Mouse (Mus musculus): ENCODE measurements around the gene Itga6. TPM values are rescaled to one million over a fixed set of nuclear protein-coding genes. Genes with fewer than 3 reads are reported as not detected.
"Not testable (repeated sequence)": the region's sequence is repeated elsewhere in the genome, so short reads cannot be mapped to it uniquely, and the experiment has no call there.

Gene Itga6
- polyA plus RNA-seq, 1 experiment from 2014 or later, result 6.7 TPM

DNA sequence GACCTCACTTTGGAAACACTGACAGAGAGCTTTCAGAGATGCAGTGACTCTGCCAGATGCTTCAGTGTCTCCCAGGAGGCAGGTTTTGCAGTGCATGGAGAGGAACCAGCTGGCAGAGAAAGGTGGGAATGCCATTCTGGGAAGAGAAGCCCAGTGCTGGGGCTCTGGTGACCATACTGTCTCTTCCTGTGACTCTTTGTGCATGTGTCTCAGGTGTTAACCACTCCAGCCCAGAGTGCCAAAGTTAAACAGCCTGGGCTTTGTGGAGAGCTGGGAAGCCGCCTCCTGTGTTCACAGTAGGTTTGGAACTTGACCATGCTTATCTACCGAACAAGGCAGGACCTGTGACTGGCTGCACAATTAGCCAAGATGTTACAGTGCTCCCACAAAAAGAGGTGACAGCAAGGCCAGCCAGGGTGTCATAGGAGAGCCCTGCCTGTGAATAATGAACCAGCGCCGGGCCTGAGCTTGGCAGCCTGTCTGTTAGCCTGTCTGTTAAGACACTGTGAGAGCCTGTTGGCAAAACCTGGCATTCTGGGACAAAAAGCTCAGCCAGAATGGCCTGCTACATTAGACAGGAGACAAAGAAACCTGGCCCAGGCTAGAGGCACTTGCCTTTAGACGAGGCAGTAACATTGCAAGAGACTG, 25.9 kb upstream of the Itga6 start:
- no peaks in the 10 kb centered on the region for H3K27me3 ChIP-seq
- H3K27ac ChIP-seq, result no peak overlapping the region
- H3K36me3 ChIP-seq, result no peaks in the 10 kb centered on the region
- DNase-seq (no peak), ATAC-seq (ENCODE audit: low read depth) (no peak)
- no peak overlapping the region for H3K9ac ChIP-seq
- H3K4me1 ChIP-seq (replicated peaks), result peaks cover 13% of the 10 kb centered on the region; the same call in 1 of the 2 replicates
- no peak overlapping the region for H3K4me2 ChIP-seq
- WGBS (ENCODE audit: insufficient replicate concordance), result 59% methylated on average over 5 of the region's 5 CpGs
- no peaks in the 10 kb centered on the region for H3K9me3 ChIP-seq (replicated peaks)
- no peak overlapping the region for H3K4me3 ChIP-seq (replicated peaks)

DNA sequence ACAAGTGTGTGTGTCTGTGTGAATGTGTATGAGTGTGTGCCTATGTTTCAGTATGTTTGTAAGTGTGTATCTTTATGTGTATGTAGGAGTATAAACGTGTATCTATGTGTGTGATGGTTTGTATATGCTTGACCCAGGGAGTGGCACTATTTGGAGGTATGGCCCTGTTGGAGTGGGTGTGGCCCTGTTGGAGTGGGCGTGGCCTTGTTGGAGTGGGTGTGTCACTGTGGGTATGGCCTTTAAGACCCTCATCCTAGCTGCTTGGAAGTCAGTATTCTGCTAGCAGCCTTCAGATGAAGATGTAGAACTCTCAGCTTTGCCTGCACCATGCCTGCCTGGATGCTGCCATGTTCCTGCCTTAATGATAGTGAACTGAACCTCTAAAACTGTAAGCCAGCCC, 24.9 kb upstream of the Itga6 start:
- H3K9ac ChIP-seq; H3K27me3 ChIP-seq; ATAC-seq (ENCODE audit: low read depth); H3K4me2 ChIP-seq; H3K4me3 ChIP-seq (replicated peaks); H3K36me3 ChIP-seq; DNase-seq; H3K27ac ChIP-seq; H3K9me3 ChIP-seq (replicated peaks): not testable (repeated sequence)
- H3K4me1 ChIP-seq (replicated peaks), result peaks cover 13% of the 10 kb centered on the region; the same call in 1 of the 2 replicates
- 39% methylated on average over 2 of the region's 2 CpGs for WGBS (ENCODE audit: insufficient replicate concordance)

DNA sequence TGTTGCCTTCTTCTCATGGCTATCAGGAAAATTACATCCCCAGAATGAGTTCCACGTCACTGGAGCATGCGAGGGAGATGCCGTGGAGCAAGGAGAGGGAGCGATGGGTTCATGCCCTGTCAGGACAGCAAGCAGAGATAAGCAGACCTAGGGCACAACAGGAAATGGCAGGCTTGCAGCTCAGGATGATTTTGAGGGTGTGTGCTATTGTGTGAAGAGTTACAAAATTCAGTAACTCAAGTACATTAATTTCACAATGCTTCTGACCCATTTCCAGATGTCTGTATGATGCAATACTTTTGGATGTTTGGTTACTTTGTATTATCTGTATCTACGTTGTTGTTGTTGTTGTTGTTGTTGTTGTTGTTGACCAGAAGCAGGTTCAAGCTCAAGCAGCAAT, 22.5 kb upstream of the Itga6 start:
- H3K9ac ChIP-seq, result no peak overlapping the region
- 20% methylated on average over 5 of the region's 5 CpGs for WGBS (ENCODE audit: insufficient replicate concordance)
- no peaks in the 10 kb centered on the region for H3K9me3 ChIP-seq (replicated peaks)
- H3K4me3 ChIP-seq (replicated peaks), result no peak overlapping the region
- no peaks in the 10 kb centered on the region for H3K36me3 ChIP-seq
- H3K27me3 ChIP-seq, result no peaks in the 10 kb centered on the region
- H3K27ac ChIP-seq, result no peak overlapping the region
- H3K4me2 ChIP-seq, result no peak overlapping the region
- H3K4me1 ChIP-seq (replicated peaks), result peaks cover 13% of the 10 kb centered on the region; the same call in 1 of the 2 replicates
- DNase-seq (no peak), ATAC-seq (ENCODE audit: low read depth) (no peak)

DNA sequence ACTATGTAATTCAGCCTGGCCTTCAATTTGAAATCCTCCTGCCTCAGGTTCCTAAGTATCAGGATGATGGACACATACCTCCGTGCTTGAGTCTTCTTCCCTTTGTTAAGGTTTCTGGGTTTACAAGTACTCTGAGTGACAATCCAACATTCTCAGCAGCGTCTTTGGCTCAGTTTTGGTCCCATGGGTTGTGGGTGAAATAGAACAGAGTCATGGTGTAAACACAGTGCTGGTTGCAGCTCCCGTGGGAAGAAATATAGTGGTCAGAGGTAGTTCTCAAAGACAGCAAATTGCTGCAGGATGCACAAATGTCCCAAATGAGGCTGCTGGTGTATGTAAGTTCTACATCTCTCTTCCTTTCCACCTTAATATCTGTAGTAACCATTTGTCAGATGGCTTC, 21.8 kb upstream of the Itga6 start:
- H3K36me3 ChIP-seq, result no peaks in the 10 kb centered on the region
- ATAC-seq (ENCODE audit: low read depth) (no peak), DNase-seq (no peak)
- H3K27ac ChIP-seq, result no peak overlapping the region
- 62% methylated on average over 3 of the region's 3 CpGs for WGBS (ENCODE audit: insufficient replicate concordance)
- H3K4me2 ChIP-seq, result no peak overlapping the region
- no peak overlapping the region for H3K4me3 ChIP-seq (replicated peaks)
- no peak overlapping the region for H3K9ac ChIP-seq
- H3K27me3 ChIP-seq, result no peaks in the 10 kb centered on the region
- H3K9me3 ChIP-seq (replicated peaks), result no peaks in the 10 kb centered on the region
- peaks cover 13% of the 10 kb centered on the region; the same call in 1 of the 2 replicates for H3K4me1 ChIP-seq (replicated peaks)

DNA sequence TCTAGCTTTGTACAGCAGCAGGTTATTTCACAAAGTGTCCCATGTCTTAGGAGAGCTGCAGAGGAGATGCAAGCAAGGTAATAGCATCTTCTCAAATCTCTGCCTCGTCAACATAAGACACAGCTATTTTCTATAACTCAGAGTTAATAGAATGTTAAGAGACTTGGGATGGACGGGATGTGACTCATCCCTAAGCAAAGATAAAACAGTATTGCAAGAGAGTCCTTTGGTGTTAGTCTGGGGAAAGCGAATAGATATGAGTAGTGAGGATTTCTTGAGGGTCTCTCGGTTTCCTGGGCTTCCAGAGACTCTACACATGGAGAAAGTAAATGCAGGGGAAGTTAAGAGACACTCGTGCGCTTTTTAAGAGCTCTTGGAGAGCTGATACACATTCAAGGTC, 21.4 kb upstream of the Itga6 start:
- no peak overlapping the region for H3K27ac ChIP-seq
- H3K4me1 ChIP-seq (replicated peaks), result peaks cover 10% of the 10 kb centered on the region; the same call in 1 of the 2 replicates
- no peaks in the 10 kb centered on the region for H3K27me3 ChIP-seq
- no peak overlapping the region for H3K4me3 ChIP-seq (replicated peaks)
- 36% methylated on average over 6 of the region's 6 CpGs for WGBS (ENCODE audit: insufficient replicate concordance)
- ATAC-seq (ENCODE audit: low read depth) (no peak), DNase-seq (no peak)
- H3K9me3 ChIP-seq (replicated peaks), result no peaks in the 10 kb centered on the region
- H3K36me3 ChIP-seq, result no peaks in the 10 kb centered on the region
- H3K4me2 ChIP-seq, result no peak overlapping the region
- H3K9ac ChIP-seq, result no peak overlapping the region

DNA sequence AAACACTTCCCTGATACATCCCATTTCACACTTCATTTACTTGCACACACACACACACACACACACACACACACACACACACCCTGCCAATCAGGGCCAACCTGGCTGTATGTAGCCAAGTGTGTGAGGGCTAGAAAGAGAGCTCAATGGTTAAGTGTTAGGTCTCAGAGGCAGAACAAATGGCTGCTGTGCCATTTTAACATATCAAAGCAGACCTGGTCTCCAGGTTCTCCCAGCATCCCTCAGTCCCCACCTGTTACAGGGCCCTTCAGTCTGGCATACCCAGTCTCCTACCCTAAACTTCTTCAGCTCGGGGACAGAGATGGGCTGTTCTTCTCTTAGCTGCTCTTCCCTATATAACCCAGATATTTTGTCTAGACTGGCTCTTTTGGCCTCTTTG, 20.0 kb upstream of the Itga6 start:
- Histone ChIP-seq H3K36me3 (no peaks in the 10 kb centered on the region), H3K4me2 (no peak overlapping the region), H3K27ac (no peak overlapping the region), H3K9ac (no peak overlapping the region), H3K4me3 (replicated peaks) (no peak overlapping the region), H3K27me3 (no peaks in the 10 kb centered on the region), H3K4me1 (replicated peaks) (peaks cover 7% of the 10 kb centered on the region; the same call in 1 of the 2 replicates), H3K9me3 (replicated peaks) (no peaks in the 10 kb centered on the region)
- WGBS (ENCODE audit: insufficient replicate concordance), result 53% methylated on average over 1 of the region's 1 CpGs
- no peak for ATAC-seq (ENCODE audit: low read depth)
- DNase-seq, result no peak

DNA sequence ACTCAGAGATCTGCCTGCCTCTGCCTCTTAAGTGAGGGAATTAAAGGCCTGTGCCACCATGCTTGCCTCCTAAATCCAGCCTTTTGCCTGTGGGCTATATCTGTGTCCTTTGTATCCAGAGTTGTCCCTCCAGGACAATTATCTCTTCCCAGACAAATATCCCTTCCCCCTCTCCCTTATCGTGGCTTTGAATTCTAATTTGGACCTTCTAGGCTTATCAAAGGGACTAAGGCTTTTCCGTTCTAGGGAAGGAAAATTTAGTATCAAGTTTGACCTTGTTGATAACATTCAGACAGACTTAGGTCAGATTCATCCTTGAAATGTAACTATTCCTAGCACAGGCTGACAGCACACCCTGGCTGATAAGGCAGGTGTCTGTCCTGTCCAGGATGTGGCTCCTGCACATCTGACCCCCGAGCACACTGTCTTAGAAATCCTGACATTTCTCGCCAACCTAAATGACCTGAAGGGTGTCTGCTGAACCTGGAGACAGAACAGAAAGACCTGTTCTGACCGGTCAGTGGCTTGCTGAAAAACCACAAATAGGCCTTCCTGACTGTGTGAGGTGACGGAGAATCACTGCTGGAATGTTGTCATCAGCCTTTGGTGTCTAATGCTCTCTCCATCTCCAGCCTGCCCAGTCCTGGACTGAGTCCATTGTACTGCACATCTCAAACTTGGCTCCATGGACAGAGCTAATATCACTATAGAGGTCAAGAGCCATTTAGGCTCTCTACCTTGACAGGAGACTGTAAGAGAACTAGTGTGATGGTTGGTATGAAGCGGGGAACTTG, 18.3 kb upstream of the Itga6 start:
- DNase-seq (no peak), ATAC-seq (ENCODE audit: low read depth) (no peak)
- 46% methylated on average over 7 of the region's 7 CpGs for WGBS (ENCODE audit: insufficient replicate concordance)
- Histone ChIP-seq H3K4me1 (replicated peaks) (peaks cover 7% of the 10 kb centered on the region; the same call in 1 of the 2 replicates), H3K4me2 (no peak overlapping the region), H3K9ac (no peak overlapping the region), H3K36me3 (no peaks in the 10 kb centered on the region), H3K27ac (no peak overlapping the region), H3K27me3 (no peaks in the 10 kb centered on the region), H3K9me3 (replicated peaks) (no peaks in the 10 kb centered on the region), H3K4me3 (replicated peaks) (no peak overlapping the region)

DNA sequence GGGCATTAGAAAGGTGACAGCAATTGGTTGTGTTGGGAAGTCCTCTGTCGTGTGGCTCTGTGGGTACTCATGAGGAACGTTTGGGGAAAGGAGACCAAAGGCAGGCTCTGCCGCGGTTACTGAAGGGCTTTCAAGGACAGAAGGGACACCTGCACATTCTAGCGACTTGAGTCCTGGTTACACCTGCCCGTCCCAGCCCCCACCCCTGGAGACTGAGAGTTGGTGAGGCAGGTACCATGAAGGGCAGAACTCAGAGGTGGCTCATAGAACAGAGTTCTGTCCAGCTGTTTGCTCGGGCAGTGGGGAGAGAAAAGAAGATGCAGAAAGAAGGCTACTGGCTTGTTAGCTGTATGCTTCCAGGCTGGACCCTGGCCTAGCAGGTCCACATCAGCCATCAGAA, 17.1 kb upstream of the Itga6 start:
- no peak for DNase-seq
- peaks cover under 1% of the 10 kb centered on the region; the same call in 1 of the 2 replicates for H3K4me1 ChIP-seq (replicated peaks)
- H3K4me3 ChIP-seq (replicated peaks), result no peak overlapping the region
- H3K36me3 ChIP-seq, result no peaks in the 10 kb centered on the region
- no peak overlapping the region for H3K27ac ChIP-seq
- 67% methylated on average over 7 of the region's 7 CpGs for WGBS (ENCODE audit: insufficient replicate concordance)
- H3K9ac ChIP-seq, result no peak overlapping the region
- no peaks in the 10 kb centered on the region for H3K9me3 ChIP-seq (replicated peaks)
- no peak overlapping the region for H3K4me2 ChIP-seq
- no peaks in the 10 kb centered on the region for H3K27me3 ChIP-seq
- no peak for ATAC-seq (ENCODE audit: low read depth)

DNA sequence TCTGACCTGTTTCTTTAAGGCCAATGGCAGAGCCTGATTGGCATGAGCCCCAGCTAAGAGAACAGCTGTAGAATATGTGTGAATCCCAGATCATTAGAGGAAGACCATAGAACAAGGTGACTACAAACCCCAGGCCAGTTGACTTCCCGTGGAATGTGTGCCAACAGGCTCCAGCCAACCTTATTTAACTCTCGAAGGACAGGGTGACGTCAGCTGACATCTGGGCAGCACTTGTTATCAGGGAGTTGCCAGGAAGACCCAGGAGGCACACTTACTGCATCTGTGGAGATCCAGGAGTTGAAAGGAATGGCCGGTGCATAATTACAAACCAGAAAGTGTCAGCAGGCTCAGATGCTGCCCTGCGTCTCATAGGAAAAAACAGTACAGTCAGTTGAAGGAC, 16.6 kb upstream of the Itga6 start:
- DNase-seq, result no peak
- Histone ChIP-seq H3K4me3 (replicated peaks) (no peak overlapping the region), H3K27me3 (no peaks in the 10 kb centered on the region), H3K9me3 (replicated peaks) (no peaks in the 10 kb centered on the region), H3K36me3 (no peaks in the 10 kb centered on the region), H3K27ac (no peak overlapping the region), H3K9ac (no peak overlapping the region), H3K4me2 (no peak overlapping the region), H3K4me1 (replicated peaks) (no peaks in the 10 kb centered on the region)
- no peak for ATAC-seq (ENCODE audit: low read depth)
- WGBS (ENCODE audit: insufficient replicate concordance), result 34% methylated on average over 5 of the region's 5 CpGs

DNA sequence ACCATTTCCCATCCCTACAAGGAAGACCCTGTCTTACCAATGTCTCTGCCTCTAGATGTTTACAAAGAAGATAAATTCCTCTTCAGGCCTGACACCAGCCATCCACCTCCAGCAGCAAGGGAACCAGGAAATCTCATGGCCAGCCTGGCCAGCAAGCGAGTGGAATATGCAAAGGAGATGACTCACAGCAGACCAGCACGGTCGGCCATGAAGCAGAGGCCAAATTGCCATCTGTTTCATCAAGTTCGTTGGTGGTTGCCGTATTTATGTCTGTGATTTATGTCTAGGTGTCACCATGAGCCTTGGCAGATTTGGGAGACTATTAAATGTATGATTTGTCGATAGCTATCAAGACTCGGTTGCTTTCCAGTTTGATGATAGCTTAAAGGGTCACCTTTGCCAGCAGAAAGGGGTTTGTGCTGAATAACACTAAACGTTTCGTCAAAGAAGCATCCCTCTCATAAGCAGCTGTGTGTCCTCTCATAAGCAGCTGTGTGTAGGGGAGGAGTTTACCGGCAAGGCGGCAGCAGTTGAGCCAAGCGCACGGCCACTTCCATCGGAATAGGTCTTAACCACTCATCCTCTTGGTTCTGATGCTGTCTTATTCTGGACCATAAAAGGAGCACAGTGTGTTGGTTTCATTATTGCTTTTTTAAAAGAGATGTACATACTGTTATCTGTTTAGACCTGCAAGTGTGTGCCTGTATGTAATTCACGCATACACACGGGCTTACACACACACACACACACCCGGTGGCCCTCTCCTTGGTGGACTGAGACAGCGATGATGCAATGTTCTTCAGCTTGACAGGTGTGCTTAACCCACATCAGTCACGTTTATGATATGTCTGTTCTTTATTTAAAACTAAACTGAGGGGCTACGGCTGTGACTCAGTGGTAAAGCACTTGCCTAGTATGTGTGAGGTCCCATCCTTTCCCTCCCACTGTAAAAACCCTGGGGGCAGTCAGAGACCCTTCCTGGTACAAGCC, 14.5 kb upstream of the Itga6 start:
- Histone ChIP-seq H3K4me2 (no peak overlapping the region), H3K4me3 (replicated peaks) (no peak overlapping the region), H3K27ac (no peak overlapping the region), H3K27me3 (no peaks in the 10 kb centered on the region), H3K4me1 (replicated peaks) (0 out of 2 replicates have a peak, but pooled peaks cover 3% of the 10 kb centered on the region), H3K9ac (no peak overlapping the region), H3K36me3 (no peaks in the 10 kb centered on the region), H3K9me3 (replicated peaks) (no peaks in the 10 kb centered on the region)
- ATAC-seq (ENCODE audit: low read depth) (no peak), DNase-seq (no peak)
- 69% methylated on average over 20 of the region's 20 CpGs for WGBS (ENCODE audit: insufficient replicate concordance)

DNA sequence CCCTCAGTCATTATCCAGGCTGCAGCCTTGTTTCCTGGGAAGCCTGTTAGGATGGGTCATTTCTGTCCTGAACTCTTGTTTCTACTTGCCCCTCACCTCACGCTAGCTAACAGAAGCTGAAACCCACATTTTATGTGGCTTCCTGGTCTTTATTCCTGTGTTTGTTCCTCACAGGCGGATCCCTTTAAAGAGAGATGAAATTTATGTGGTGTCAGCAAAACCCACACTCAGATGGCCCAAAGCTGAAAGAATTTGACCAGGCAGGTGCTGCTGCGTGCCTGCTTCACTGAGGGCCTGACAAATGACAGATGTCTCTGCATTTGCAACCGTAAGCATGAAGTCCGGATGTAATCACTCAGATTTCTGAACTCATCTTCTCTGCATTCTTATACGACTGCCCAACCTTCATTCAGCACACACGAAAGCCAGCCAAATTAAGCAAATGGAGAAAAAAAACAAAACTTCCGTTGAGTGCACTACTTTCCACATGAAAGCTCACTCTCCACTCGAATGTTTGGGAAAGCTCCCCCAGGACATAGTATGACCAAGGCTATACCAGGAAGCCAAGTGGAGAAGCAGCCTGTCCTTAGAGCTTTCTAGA, 10.5 kb upstream of the Itga6 start:
- H3K36me3 ChIP-seq, result no peaks in the 10 kb centered on the region
- no peak overlapping the region for H3K27ac ChIP-seq
- WGBS (ENCODE audit: insufficient replicate concordance), result 60% methylated on average over 9 of the region's 9 CpGs
- no peak overlapping the region for H3K9ac ChIP-seq
- no peaks in the 10 kb centered on the region for H3K27me3 ChIP-seq
- 0 out of 2 replicates have a peak, but pooled peaks cover 3% of the 10 kb centered on the region for H3K4me1 ChIP-seq (replicated peaks)
- ATAC-seq (ENCODE audit: low read depth) (no peak), DNase-seq (no peak)
- no peak overlapping the region for H3K4me2 ChIP-seq
- no peaks in the 10 kb centered on the region for H3K9me3 ChIP-seq (replicated peaks)
- no peak overlapping the region for H3K4me3 ChIP-seq (replicated peaks)

All from liver, embryonic 13.5 days (tissue).